Mouse (Mus musculus): Measurements from ENCODE around the gene Gpr35.
A peak's percentile ranks its signal among the peaks of the same experiment; 100 is the strongest.
"Not testable (repeated sequence)": the region's sequence is repeated elsewhere in the genome, so short reads cannot be mapped to it uniquely, and the experiment has no call there.

Gpr35 gene

DNA sequence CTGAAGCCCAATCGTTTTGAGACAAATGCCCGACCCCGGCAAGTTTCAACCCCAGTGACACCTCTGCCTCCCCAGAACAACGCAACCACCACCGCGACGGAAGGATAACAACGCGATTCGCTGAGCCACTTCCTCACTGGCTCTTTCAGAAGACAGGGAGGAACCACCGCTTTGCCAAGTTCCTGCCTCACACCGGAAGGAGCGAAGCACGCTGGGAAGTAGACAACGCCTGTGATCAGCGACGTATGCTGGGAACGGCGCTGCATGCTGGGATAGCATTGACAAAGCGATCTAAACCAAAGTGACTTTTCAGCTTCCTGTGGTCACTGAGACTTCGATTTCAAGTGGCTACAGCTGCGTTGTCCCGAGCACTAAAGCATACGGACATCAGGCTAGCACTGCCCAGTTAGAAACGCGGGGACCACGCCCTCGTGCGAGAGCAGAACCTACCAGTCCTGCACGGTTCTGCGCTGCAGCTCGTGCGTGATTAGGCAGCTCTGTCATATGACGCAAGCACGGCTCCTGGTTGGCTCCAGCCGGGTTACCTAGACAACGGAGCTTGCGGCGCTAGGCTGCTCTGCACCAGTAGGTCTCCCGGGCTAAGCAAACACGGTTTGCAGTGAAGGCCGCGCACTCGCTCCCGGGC lies 16.4 kb upstream of the Gpr35 start, which contains the start of gene Capn10:
TSS of gene Capn10 (plus strand) at position 195 of the 646 bp plus-strand sequence.
- DNase-seq: peak; percentile 92

DNA sequence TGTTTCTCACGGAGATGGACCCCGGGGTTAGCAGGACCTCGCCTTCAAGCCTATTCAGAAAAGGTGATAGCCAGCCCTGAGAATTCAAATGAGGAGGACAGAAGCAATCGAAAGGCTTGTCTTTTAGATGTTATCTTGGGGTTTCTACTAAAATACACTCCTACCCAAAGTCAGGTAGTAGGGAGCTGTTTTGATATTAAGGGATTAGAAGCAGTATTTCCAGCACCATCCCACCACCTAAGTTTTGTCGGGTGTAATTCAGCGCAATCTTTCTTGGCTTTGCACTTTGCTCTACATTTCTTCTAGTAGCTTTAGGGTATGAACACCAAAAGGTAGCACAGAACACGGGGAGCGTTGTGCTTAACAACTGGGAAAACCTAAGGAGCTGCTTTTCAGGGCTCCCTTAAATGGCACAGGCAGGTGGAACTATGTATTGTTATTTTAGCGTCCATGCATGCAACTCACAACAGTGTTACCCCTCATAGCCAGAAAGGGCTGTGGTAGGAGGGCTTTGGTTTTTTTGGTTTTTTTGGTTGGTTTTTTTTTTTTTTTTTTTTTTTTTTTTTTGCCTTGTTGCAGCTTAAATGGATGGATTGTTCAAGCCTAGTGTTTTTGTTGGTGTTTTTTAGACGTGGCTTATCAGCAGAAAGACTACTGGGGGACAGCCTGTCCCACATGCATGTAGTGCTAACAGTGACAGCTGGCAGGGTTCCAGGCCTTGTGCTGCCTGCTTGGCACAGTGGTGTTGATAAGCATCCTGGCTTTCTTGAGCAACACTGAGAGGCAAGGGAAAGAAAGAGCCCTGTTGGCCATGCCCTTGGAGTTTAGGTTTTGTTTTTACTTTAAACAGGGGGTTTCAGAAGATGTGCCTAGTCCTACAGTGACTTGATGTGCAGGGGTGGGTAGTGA lies 15.4 kb upstream of the Gpr35 start:
- peak; percentile 43 for DNase-seq

DNA sequence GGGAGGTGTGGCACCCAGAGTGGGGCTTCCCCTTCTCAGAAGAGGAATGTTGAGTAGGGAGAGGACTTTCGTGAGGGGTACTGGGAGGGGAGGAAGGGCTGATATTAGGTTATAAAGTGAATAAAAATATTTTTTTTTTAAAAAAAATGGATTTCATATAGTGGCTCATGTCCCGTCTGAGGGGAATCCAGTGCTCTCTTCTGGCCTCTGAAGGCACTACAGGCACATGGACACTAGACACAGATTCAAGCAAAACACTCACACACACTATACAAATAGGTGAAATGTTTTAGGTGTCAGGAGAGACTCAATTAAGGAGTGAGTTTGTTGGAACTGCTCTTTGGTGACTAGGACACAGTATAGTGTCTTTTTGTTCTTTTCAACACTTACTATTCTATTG lies 14.7 kb upstream of the Gpr35 start:
- no peak for DNase-seq

DNA sequence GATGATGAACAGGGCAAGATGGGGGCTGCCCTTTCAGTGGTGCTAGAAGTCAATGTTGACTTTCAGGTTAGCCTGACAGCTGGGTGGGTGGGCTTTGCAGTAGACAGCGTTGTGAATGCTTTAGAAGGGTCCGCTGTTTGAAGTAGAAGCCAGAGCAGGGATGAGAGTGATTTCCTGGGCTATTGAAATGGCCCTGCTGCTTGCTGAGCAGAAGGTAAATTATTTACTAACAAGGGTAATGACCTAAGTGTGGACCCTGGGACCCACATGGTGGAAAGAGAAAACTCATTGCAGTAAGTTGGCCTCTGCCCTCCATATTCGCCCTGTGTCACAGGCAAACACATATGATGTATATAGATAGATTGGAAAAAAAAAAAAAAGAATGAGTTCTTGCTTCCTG lies 14.2 kb upstream of the Gpr35 start:
- DNase-seq: no peak

DNA sequence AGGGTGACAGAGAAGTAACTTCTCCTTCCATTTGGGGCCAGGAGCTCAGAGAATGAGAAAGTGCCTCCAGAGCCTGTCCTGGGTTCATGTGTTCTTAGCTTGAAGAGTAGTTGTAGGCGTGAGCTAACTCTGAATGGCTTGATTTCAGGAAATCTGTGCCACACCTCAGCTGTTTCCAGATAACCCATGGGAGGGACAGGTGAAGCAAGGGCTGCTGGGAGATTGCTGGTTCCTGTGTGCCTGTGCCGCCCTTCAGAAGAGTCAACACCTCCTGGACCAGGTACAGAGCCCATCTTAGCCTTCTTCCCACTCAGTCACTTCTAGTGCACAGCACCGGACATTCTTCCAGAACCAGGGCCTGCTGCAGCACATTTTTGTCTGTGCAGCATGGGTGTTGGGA lies 12.9 kb upstream of the Gpr35 start:
- DNase-seq: no peak

DNA sequence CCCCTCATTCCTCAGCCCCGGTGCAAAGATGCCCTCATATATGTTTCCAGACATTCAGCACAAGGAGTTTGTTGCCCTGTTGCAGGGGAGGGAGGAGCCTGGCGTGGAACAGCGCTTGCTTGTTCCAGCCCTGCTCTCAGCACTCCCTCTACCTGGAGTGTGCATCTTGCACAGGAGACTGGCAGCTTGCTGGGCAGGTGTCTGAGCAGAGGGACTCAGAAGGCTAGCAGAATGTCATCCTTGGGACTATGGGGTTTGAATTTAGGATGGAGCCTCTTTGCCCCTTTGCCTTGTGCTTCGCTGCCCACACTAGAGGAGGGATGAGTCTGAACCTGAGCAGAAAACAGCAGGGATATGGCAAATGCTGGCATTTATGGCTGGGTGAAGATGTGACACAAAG lies 10.9 kb upstream of the Gpr35 start:
- no peak for DNase-seq

DNA sequence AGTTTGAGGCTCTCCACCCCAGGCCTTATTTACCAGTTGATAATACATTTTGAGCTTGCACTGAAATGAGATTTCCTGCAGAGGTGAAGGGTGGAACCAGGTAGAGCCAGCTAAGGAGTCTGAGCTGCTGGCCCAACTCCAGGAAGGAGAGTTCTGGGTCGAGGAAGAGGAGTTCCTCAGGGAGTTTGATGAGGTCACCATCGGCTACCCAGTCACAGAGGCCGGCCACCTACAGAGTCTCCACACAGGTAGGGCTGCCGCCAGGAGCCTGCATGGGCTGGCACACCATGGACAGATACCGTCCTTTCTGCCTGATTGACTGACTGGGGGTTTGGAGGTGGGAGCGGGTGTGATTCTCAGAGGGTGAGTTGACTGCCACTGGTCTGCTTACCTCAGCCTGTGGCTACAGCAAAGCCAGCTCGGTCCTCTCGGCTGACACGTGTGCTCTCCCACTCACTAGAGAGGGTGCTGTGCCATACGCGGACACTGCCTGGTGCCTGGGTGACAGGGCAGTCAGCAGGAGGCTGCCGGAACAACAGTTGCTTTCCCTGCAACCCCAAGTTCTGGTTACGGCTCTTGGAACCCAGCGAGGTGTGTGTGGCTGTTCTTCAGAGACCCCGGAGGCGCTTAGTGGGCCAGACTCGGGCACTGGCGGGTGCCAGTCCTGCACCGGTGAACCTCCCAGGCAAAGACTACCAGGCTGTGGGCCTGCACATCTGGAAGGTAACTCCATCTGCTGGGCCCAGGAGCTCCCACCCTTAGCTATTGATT lies 7.3 kb upstream of the Gpr35 start:
- DNase-seq: no peak

DNA sequence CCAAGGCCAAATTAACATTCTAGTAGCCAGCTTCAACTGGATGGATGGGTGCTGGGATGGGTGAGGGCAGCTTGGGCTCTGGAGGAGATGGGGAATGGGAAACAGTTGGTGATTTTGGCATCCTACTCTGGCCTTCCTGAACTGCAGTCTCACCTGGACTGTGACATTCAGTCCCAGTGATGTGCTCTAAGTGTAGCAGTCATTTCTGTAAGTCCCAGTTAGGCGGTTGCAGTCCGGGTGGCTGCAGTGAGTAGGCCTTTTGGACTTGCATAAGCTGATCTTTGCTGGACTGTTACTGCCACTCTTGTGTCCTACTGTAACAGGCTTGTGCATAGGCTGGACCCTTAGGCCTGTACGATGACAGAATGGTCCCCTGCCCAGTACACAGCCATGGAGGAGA lies 2.7 kb upstream of the Gpr35 start:
- DNase-seq: no peak

DNA sequence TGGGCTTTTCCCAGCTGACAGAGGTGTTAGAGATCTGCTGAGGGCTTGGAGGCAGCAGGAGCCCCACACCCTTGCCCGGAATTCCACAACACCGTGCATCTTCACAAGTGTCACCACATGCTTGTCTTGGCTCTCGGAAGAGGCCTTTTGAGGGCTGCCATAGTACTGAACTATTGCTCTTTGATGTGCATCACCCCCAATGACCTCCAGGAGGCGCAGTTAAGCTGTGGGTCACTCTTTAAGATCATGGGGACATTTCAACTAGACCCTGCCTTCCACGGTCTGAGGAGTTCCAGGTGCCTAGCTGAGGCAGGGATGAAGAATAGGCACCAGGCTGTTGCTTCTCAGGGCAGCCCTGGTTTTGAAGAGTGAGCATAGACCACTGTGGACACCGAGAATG lies 1.2 kb upstream of the Gpr35 start:
- peak; percentile 22 for DNase-seq

DNA sequence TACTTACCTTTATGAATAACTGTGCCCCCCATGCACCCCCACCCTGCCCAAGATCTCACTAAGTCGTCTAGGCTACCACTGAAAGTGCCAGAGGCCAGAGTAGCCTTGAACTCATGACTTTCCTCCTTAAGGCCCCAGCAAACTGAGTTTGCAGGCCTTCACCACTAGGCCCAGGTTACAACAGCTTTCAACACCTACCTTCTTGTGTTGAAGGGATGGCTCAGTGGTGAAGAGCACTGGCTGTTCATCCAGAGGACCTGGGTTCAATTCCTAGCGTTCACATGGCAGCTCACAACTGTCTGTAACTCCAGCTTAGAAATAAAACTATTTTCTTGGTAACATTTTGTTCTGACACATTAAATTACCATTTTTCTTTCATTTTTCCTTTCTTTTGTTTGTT lies 3.0 kb downstream of the Gpr35 start:
- DNase-seq: no peak

DNA sequence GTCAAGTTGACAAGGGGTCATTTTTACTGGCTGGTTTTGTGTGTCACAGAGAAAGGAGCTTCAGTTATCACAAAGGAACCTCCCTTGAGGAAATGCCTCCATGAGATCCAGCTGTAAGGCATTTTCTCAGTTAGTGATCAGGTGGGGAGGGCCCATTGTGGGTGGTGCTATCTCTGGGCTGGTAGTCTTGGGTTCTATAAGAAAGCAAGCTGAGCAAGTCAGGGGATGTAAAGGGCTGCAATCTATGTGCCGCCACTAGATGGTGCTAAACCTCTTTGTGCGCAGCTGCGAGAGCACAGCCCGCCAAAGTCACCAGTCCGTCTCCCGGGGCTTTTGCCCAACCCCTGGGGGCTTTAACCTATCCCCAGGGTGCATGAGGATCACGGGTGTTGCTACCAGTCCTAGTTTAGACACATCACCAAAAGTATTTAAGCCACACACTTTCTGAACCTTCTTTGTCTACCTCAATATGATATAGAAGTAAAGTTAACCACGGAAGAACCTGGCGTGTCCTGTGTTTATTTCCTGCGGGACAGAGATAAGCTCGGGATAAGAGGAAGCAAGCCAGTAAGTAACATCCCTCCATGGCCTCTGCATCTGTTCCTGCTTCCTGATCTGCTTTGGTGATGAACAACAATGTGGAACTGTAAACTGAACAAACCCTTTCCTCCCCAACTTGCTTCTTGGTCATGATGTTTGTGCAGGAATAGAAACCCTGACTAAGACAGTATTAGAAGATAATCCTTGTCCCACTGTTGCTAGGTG lies 6.1 kb downstream of the Gpr35 start:
- peak; percentile 80 for DNase-seq

DNA sequence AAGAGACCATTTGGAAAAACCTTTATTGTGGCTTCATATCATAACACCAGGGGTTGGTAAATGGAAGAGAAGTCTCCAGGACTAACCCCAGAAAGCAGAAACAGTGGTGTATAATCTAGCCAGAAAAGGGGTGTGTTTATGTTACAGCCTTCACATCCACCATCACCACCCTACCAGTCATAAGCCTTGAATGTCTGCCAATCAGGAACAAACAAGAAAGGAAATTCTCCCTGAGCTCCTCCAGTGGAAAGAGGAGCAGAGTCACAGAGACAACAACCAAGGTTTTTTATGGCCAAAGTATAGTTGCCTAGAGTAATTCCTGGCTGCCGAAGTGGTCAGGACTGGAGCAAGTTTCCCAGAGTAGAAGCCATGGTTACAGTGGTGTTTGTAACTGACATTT lies 8.3 kb downstream of the Gpr35 start:
- DNase-seq: no peak

DNA sequence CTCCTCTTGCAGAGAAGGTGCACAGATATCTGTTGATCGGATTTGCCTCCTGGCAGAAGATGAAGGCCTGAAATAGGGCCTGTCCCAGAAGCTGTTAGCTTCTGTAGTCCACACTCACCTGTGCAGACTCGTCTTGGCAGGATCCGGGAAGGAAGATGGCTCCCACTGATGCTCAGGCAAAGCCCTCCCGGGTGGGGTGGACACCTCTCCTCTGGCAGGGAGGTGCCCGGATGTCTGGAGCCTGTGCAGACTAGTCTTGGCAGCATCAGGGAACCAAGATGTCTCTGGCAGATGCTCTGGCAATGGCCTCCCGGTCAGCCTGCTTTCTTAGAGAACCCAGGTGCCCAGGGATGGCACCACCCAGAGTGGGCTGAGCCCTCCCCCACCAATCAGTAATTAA lies 20.1 kb downstream of the Gpr35 start:
- not testable (repeated sequence) for DNase-seq

DNA sequence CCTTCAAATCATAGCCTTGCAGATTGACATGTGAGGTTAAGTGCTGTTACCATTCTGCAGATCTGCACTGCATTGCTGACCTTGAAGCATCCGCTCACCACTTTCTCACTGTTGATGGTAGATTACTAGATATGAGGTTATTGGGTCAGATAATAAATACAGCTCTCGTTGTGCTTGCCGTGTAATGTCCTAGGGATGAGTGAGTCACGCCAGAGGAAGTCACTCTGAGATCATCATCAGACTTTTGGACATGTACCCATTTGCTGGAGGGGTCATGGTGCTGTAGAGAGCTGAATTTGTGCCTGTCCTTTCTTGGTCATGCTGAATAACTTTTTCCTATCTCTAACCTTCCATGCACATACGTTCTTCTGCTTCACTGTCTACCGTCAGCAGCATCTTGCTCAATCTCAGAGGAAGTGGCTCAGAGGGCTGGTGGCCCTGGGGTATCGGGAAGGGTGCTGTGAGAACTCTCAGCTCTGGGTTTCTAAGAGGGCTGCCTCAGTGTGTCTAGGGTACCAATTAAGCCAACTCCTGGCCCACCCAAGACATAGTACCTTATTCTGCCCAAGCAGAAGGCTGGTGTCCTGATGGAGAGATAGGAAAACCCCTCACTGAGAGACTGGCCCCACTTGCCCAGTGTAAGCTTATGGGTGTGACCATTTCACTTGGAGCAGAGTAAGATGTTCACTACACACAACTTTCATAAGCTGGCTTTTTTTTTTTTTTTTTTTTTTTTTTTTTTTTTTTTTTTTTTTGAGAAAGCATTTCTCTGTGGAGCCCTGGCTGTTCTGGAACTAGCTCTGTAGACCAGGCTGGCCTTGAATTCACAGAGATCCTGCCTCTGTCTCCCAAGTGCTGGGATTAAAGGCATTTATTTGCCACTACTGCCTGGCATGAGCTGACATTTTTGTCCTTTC lies 21.5 kb downstream of the Gpr35 start:
- no peak for DNase-seq

DNA sequence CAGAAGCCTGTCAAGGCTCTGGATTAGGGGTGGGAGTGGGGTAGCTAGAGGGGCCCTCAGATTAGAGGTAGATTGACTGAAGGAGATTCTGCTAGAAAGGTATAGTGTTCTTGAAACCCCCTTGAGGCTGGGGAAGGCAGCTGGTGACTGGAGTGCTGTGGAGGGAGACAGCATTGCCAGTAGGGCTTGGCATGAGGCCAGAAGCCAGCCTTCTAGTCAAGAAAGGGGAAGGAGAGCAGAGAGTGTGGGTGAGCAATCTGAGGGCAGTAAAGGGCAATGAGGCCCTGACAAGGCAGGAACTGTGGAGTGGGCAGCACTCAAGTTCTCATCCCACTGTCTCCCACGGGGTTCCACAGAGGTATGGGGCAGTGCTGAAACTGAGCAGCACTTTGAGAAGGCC lies 22.2 kb downstream of the Gpr35 start:
- DNase-seq: peak; percentile 62

DNA sequence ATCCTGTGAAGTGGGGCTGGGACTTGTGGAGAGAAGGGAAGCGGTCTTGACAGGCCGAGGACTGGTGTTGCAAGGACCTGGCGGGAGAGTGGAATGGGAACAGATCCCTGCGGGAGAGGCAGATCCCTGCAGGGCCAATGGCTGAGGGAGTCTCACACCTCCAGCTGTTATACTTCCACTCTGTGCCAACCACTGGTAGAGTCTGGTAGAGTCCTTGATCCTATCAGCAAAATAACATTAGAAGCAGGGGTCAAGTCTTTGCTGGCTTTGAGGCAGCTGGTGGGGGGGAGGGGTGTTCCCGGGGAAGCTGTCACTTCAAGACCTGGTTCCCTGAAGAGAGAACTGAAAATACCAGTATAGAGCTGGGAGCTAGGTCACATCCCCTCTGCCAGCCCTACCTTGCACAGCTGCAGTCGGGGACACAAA lies 25.5 kb downstream of the Gpr35 start:
- DNase-seq: peak; percentile 49

DNA sequence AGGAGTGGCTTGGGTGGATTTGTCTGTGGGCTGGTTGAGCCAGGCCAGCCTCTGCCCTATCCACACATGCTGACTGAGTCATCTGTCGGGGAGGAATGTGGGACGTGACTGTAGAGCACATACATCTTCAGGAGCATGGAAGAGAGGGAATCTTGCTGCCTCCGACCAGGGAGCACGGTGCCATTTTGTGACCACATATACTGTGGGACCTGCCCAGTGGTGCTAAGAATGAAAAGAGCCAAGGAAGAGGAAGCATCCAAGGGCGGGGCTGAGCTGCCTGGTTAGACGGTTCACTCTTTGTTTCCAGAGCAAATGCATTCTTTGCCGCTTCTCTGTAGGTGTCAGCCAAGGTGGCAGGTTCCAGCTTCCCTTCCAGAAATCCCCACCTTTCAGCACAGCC lies 28.0 kb downstream of the Gpr35 start:
- no peak for DNase-seq

DNA sequence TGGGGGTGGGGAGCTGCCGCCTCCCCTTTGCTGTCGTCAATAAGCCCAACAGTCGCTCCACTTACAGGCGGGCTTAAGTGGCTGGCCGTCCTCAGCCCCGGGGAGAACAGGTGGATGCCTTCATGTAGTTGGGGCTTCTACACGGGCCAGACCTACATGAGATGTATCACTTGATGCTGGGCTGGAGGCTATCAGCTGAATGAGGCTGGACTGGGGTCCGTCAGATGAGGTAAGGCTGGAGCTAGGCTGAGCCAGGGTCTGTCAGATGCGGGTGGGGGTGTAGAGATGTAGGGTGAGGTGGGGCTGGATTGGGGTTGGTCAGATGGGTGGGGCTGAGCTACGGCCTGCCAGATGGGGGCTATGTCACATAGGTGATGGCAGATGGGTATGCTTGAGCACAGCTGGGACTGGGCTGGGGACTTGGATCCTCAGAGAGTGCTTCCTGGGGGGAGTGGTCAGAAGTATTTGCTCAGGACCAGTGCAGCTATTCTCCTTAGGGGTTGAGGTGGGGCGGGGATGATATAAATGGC lies 28.5 kb downstream of the Gpr35 start:
- DNase-seq: no peak

DNA sequence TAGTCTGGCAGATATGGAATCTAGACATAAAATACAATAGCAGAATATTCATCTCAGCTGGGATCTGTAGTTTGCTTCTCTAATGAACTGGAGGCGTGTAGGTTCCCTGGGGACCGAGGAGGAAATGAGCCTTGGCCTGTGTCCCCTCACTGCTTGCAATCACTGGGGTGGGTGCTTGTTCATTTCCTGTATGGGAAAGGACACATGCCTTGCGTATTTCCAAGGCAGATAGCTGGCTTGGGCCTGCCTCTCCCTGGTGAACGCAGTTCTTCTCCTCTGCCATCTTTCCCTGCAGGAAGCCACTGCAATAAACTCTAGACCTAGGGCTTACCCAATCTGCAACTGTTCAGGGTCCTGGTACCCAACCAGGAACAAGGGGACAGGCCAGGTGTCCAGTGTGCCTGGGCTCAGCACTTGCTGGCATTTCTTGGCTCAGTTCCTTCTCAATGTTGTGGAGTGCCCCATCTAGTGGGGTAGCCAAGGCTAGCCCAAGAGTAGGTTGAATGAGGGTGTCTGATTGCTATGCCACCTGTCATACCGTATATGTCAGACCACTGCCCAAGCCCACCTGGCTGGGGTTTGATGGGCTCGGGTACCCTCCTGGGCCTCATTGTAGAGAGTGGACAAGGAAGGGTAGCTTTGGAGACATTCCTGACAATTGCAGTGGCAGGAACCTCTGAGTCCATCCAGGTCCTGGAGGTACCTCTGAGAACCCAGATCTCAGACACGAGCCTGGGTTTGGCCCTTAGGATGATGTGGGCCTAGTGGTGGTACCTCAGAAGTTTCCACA lies 30.6 kb downstream of the Gpr35 start:
- peak; percentile 49 for DNase-seq

DNA sequence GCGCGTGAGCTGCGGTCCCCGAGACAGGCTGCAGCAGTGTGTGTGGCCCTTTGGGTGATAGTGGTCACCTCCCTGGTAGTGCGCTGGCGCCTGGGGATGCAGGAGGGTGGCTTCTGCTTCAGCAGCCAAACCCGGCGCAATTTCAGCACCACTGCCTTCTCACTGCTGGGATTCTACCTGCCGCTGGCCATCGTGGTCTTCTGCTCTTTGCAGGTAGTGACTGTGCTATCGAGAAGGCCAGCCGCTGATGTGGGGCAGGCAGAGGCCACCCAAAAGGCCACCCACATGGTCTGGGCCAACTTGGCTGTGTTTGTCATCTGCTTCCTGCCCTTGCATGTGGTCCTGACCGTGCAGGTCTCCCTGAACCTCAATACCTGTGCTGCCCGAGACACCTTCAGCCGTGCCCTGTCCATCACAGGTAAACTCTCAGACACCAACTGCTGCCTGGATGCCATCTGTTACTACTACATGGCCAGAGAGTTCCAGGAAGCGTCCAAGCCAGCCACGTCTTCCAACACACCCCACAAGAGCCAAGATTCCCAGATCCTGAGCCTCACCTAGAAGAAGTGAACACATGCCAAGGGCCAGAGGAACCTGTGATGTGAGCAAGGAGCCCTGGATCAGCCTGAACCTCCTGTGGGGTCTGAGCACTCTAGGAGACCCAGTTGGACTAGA lies 32.4 kb downstream of the Gpr35 start:
- no peak for DNase-seq

All from lung, postnatal 14 days (tissue).